Mouse (Mus musculus) CH12.LX (cell line): ENCODE results near the gene Alkbh4. TPM values are rescaled to one million over a fixed set of nuclear protein-coding genes. Genes with fewer than 3 reads are reported as not detected.
A peak's percentile ranks its signal among the peaks of the same experiment; 100 is the strongest.

Source experiments
- DNase-seq: peaks from one replicate; pipeline ENCODE4 v3.0.0-alpha.2; 2013; ENCODE audit errors: extremely low read depth
- H3K27ac ChIP-seq: 2 replicates; pipeline ENCODE4 v1.5.1; 2012; ENCODE audit warnings: low read depth, mild to moderate bottlenecking, control low read depth, moderate library complexity; ENCODE audit not compliant: insufficient read depth
- H3K27me3 ChIP-seq: replicated peaks from 2 replicates; pipeline ENCODE3; 2012; ENCODE audit warnings: inconsistent platforms
- H3K36me3 ChIP-seq, 2 experiments: replicated peaks in 1 of 2; 2 replicates each; pipeline versions ENCODE3 to v1.6.1; 2012; ENCODE audit warnings: inconsistent platforms in 1 of 2, low read length in 1 of 2, mild to moderate bottlenecking in 1 of 2, mixed read lengths in 1 of 2, moderate library complexity in 1 of 2; ENCODE audit not compliant: control insufficient read depth in 1 of 2, insufficient read depth in 1 of 2
- H3K4me1 ChIP-seq, 2 experiments: 2 replicates each; pipeline ENCODE4 v1.6.1; 2012; ENCODE audit warnings: inconsistent platforms in 1 of 2, moderate library complexity in 1 of 2; ENCODE audit not compliant: insufficient read depth in 2 of 2, control insufficient read depth in 1 of 2
- H3K4me2 ChIP-seq: 2 replicates; pipeline ENCODE4 v1.6.1; 2012; ENCODE audit warnings: low read depth, mild to moderate bottlenecking, control low read depth; ENCODE audit not compliant: poor library complexity, insufficient read depth, severe bottlenecking
- H3K4me3 ChIP-seq, 3 experiments: fragments of 150-350 bp in 1 of 3; sonication (generic) in 1 of 3; replicated peaks in 1 of 3; 2 replicates each; pipeline versions ENCODE3 to v1.5.1; 2011 to 2012; ENCODE audit warnings: low read depth in 2 of 3, low read length in 2 of 3, mild to moderate bottlenecking in 2 of 3, moderate library complexity in 2 of 3, control low read depth in 1 of 3, improper control_type of control experiment in 1 of 3, inconsistent platforms in 1 of 3, mixed read lengths in 1 of 3; ENCODE audit not compliant: poor library complexity in 1 of 3
- H3K79me2 ChIP-seq: replicated peaks from 2 replicates; pipeline ENCODE4 v1.6.1; 2012; ENCODE audit warnings: mild to moderate bottlenecking, moderate library complexity; ENCODE audit not compliant: control insufficient read depth, poor library complexity, insufficient read depth, severe bottlenecking; ENCODE audit errors: extremely low read depth
- H3K9ac ChIP-seq: 2 replicates; pipeline ENCODE4 v1.6.1; 2012; ENCODE audit warnings: low read depth, mild to moderate bottlenecking, control low read depth, moderate library complexity; ENCODE audit not compliant: insufficient read depth
- H3K9me3 ChIP-seq: replicated peaks from 2 replicates; pipeline ENCODE3; 2012; ENCODE audit warnings: low read length, inconsistent platforms, mixed read lengths
- BHLHE40 ChIP-seq: IDR thresholded peaks from 2 replicates; pipeline ENCODE4 v1.6.1; 2011; ENCODE audit warnings: mild to moderate bottlenecking, low read depth, low read length, improper control_type of control experiment
- CHD1 ChIP-seq: IDR thresholded peaks from 2 replicates; pipeline ENCODE4 v1.6.1; 2012; ENCODE audit warnings: low read depth, low read length, improper control_type of control experiment, inconsistent platforms
- E2F4 ChIP-seq: IDR thresholded peaks from 2 replicates; pipeline ENCODE4 v1.6.1; 2011; ENCODE audit warnings: low read depth, low read length, improper control_type of control experiment; ENCODE audit not compliant: insufficient replicate concordance
- ELF1 ChIP-seq: IDR thresholded peaks from 2 replicates; pipeline ENCODE4 v1.6.1; 2014; ENCODE audit warnings: low read depth, mild to moderate bottlenecking, inconsistent platforms, low read length, improper control_type of control experiment
- EP300 ChIP-seq: IDR thresholded peaks from 2 replicates; pipeline ENCODE4 v1.6.1; 2011; ENCODE audit warnings: low read length, improper control_type of control experiment
- MXI1 ChIP-seq: IDR thresholded peaks from 2 replicates; pipeline ENCODE4 v1.6.1; 2011; ENCODE audit warnings: mild to moderate bottlenecking, low read depth, low read length, improper control_type of control experiment
- MYC ChIP-seq: IDR thresholded peaks from 2 replicates; pipeline ENCODE4 v1.6.1; 2011; ENCODE audit warnings: low read depth, mild to moderate bottlenecking, improper control_type of control experiment, low read length
- PAX5 ChIP-seq: IDR thresholded peaks from 2 replicates; pipeline ENCODE4 v1.6.1; 2012; ENCODE audit warnings: low read length, inconsistent platforms, mixed read lengths
- POLR2A ChIP-seq: IDR thresholded peaks from 2 replicates; pipeline ENCODE4 v1.6.1; 2011; ENCODE audit warnings: low read depth, mild to moderate bottlenecking, improper control_type of control experiment, low read length
- POLR2AphosphoS2 ChIP-seq: IDR thresholded peaks from 2 replicates; pipeline ENCODE4 v1.6.1; 2011; ENCODE audit warnings: low read depth, low read length, improper control_type of control experiment
- RCOR1 ChIP-seq: conservative IDR thresholded peaks from 2 replicates; pipeline ENCODE4 v1.6.1; 2012; ENCODE audit warnings: low read depth, mild to moderate bottlenecking, inconsistent platforms, low read length, improper control_type of control experiment
- TCF12 ChIP-seq: IDR thresholded peaks from 2 replicates; pipeline ENCODE4 v1.6.1; 2014; ENCODE audit warnings: low read depth, mild to moderate bottlenecking, inconsistent platforms, low read length, improper control_type of control experiment
- USF1 ChIP-seq: IDR thresholded peaks from 2 replicates; pipeline ENCODE4 v1.6.1; 2014; ENCODE audit warnings: low read depth, mild to moderate bottlenecking, inconsistent platforms, low read length, improper control_type of control experiment
- USF2 ChIP-seq: conservative IDR thresholded peaks from 2 replicates; pipeline ENCODE4 v1.6.1; 2011; ENCODE audit warnings: low read depth, low read length, improper control_type of control experiment
- ZC3H11A ChIP-seq: IDR thresholded peaks from 2 replicates; pipeline ENCODE4 v1.6.1; 2012; ENCODE audit warnings: low read depth, mild to moderate bottlenecking, inconsistent platforms, low read length, improper control_type of control experiment
- ZKSCAN1 ChIP-seq: IDR thresholded peaks from 2 replicates; pipeline ENCODE4 v1.6.1; 2012; ENCODE audit warnings: low read depth, inconsistent platforms, low read length, improper control_type of control experiment, borderline replicate concordance
- ZNF384 ChIP-seq: IDR thresholded peaks from 2 replicates; pipeline ENCODE4 v1.6.1; 2012; ENCODE audit warnings: low read depth, low read length, improper control_type of control experiment, inconsistent platforms
- dilution Hi-C: fragments of 300-500 bp; cut with MboI; formaldehyde crosslinking; loops from 2 replicates; pipeline ENCODE4 v1.14.3; 2020; ENCODE audit warnings: low sequenced_read_pairs; ENCODE audit not compliant: extremely low pct_unique_long_range_greater_than_20kb, extremely low pct_ligation_motif_present
- in situ Hi-C: fragments of 300-500 bp; cut with MboI; formaldehyde crosslinking; loops from 3 replicates; pipeline ENCODE4 v1.14.3; 2019; ENCODE audit warnings: low sequenced_read_pairs, low pct_ligation_motif_present, low pct_unique_long_range_greater_than_20kb, mixed read lengths
- polyA plus RNA-seq: library from polyadenylated mRNA; unstranded; fragments of >175 nt; gene quantifications from 2 replicates; pipeline ENCODE4 v1.2.1, GENCODE M21; 2012; ENCODE audit warnings: low read depth; ENCODE audit not compliant: insufficient read length
- total RNA-seq, 2 experiments: library from RNA; depleted of rRNA; stranded (reverse); fragments of 300-350 nt in 1 of 2; fragments of >200 nt in 1 of 2; gene quantifications; 2 replicates each; pipeline ENCODE4 v1.2.3; 2012 to 2014

Gene Alkbh4
- total and polyA plus RNA-seq, 3 experiments, result 12.2 to 15.9 (median 12.9) TPM

GRCm38 (mm10) chr5:136170512-136171362 is 34.8 kb downstream of the Alkbh4 start, which contains the start of gene Orai2 (continued):
- TF ChIP-seq ZC3H11A, result no peak
- no peak for TF ChIP-seq EP300
- TF ChIP-seq USF1, result peak; percentile 96
- TF ChIP-seq ZKSCAN1, result no peak
- TF ChIP-seq TCF12, result peak; percentile 10
- TF ChIP-seq PAX5, result no peak

DNA sequence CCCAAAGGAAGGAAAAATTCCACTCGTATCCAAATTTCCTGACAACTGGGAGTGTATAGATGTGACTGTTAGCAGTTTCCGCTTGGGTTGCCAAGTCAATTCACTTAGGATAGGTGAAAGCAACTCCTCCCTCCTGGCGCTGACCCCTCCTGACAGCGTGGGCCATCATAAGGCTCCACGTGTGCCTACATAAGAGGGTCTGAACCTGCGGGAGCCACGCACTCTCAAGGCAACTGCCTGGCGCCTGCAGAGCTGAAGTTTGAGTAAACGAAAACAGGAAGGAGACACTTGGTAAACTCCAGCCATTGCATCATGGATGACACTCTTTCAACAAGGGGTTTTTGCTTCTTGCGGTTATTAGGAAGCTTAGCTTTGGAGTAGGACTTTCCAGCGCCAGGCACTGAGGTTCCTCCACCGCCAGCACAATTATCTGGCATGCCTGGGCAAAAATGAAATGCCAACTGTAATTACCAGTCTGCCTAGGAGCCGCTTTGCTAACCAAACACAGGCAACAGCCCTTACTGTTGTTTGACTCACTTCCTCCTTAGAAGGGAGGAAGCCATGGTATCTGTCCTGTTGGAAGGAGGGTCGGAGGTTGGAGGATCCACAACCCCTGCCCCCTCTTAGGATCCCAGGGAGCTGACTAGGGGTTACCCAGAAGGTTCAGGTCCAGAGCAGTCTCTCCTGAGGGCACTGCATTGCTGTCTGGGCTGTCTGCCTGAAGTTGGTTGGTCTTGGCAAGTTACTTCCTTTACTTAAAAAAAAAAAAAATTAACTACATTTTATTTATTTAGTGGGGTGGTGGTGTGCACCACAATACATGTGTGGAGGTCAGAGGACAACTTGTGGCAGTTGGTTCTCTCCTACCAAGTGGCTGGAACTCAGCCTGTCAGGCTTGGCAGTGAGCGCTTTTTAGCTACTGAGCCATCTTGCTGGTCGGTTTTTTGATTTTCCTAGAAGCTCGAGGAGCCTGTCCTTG is 35.7 kb downstream of the Alkbh4 start:
- H3K9me3 ChIP-seq, result peaks cover 10% of the 10 kb centered on the region
- no peaks in the 10 kb centered on the region for H3K79me2 ChIP-seq
- peaks cover 6 to 42% of the 10 kb centered on the region in 2 experiments; a peak in 3 of 4 replicates for H3K4me1 ChIP-seq
- peak overlapping the region; percentile 66 to 85 (median 70) for H3K4me3 ChIP-seq
- H3K27me3 ChIP-seq, result no peaks in the 10 kb centered on the region
- H3K9ac ChIP-seq, result peak overlapping the region; percentile 33; the same call in 1 of the 2 replicates
- H3K36me3 ChIP-seq, result peaks cover 7 to 20% of the 10 kb centered on the region in 2 experiments
- peak overlapping the region; percentile 39 for H3K4me2 ChIP-seq
- dilution Hi-C loops (no loop called here), in situ Hi-C loops (loop anchor here (10.0 kb wide), 1 partner anchor 187 kb away; the partner anchor contains the start of gene Zp3)
- H3K27ac ChIP-seq, result peak overlapping the region; percentile 62
- DNase-seq, result peak; percentile 41
- TF ChIP-seq TCF12 (peak; percentile 11; the same call in 1 of the 2 replicates), POLR2AphosphoS2 (no peak), E2F4 (no peak), BHLHE40 (peak; percentile 29; the same call in 1 of the 2 replicates), PAX5 (no peak), USF2 (no peak), RCOR1 (no peak), MXI1 (peak; percentile 72; the same call in 1 of the 2 replicates), CHD1 (no peak), ZNF384 (no peak), ELF1 (0 out of 2 replicates have a peak, but pooled peaks have one; percentile 18), MYC (peak; percentile 21; the same call in 1 of the 2 replicates), POLR2A (peak; percentile 34)
